Mouse (Mus musculus) liver, embryonic 15.5 days (tissue): ENCODE data around the gene Tst. TPM values are rescaled to one million over a fixed set of nuclear protein-coding genes. Genes with fewer than 3 reads are reported as not detected.

Experiments
- ATAC-seq: fragments of 200-750 bp; cut with Nextera tagmentation; 2 replicates; pipeline ENCODE4 v1.8.0; 2017; ENCODE audit warnings: moderate number of reproducible peaks, mild to moderate bottlenecking, moderate library complexity; ENCODE audit not compliant: insufficient read depth
- H3K27ac ChIP-seq: fragments of 300-500 bp; sonication (generic); replicated peaks from 2 replicates; pipeline ENCODE4 v1.5.1; 2015; ENCODE audit warnings: mild to moderate bottlenecking, inconsistent platforms
- H3K27me3 ChIP-seq: fragments of 300-500 bp; sonication (generic); 2 replicates; pipeline ENCODE4 v1.6.1; 2015; ENCODE audit warnings: mild to moderate bottlenecking, inconsistent platforms
- H3K36me3 ChIP-seq: fragments of 300-500 bp; sonication (generic); replicated peaks from 2 replicates; pipeline ENCODE4 v1.6.1; 2015; ENCODE audit warnings: moderate library complexity, mild to moderate bottlenecking, inconsistent platforms
- H3K4me1 ChIP-seq: fragments of 300-500 bp; sonication (generic); replicated peaks from 2 replicates; pipeline ENCODE4 v1.6.1; 2015; ENCODE audit warnings: inconsistent platforms
- H3K4me2 ChIP-seq: fragments of 300-500 bp; sonication (generic); 2 replicates; pipeline ENCODE4 v1.6.1; 2015; ENCODE audit warnings: moderate library complexity, mild to moderate bottlenecking, inconsistent platforms
- H3K4me3 ChIP-seq: fragments of 300-500 bp; sonication (generic); replicated peaks from 2 replicates; pipeline ENCODE4 v1.5.1; 2015; ENCODE audit warnings: mild to moderate bottlenecking, inconsistent platforms
- H3K9ac ChIP-seq: fragments of 300-500 bp; sonication (generic); 2 replicates; pipeline ENCODE4 v1.6.1; 2015; ENCODE audit warnings: moderate library complexity, mild to moderate bottlenecking, inconsistent platforms
- H3K9me3 ChIP-seq: fragments of 300-500 bp; sonication (generic); replicated peaks from 2 replicates; pipeline ENCODE4 v1.6.1; 2016; ENCODE audit warnings: inconsistent platforms
- WGBS: fragments of 180-500 bp; shearing (Covaris S2); methylation state at CpG from one replicate; pipeline ENCODE4 v1.1.7; 2015; ENCODE audit warnings: mixed read lengths; ENCODE audit not compliant: insufficient replicate concordance; 5-methylcytosine and 5-hydroxymethylcytosine counted together
- polyA plus RNA-seq: library from polyadenylated mRNA; unstranded; fragments of >200 nt; fragmentation: Nextera tagmentation; extraction: Ambion mirVana; gene quantifications from 2 replicates; pipeline ENCODE4 v1.2.1, GENCODE M21; 2015

The Tst gene
- polyA plus RNA-seq, 1 experiment from 2014 or later = 200 TPM

- WGBS = 75% methylated on average over 19 of the region's 19 CpGs
Measured at GRCm38 (mm10) chr15:78442231-78442630, 36.5 kb upstream of the Tst start.

GRCm38 (mm10) chr15:78438973-78439372, 33.3 kb upstream of the Tst start:
- ATAC-seq = no peak
- H3K27me3 ChIP-seq = peaks cover 42% of the 10 kb centered on the region
- peaks cover 25% of the 10 kb centered on the region for H3K4me1 ChIP-seq
- no peak overlapping the region for H3K27ac ChIP-seq
- no peaks in the 10 kb centered on the region for H3K36me3 ChIP-seq
- no peak overlapping the region for H3K9ac ChIP-seq
- no peak overlapping the region for H3K4me2 ChIP-seq
- no peaks in the 10 kb centered on the region for H3K9me3 ChIP-seq
- WGBS = 55% methylated on average over 9 of the region's 9 CpGs
- no peak overlapping the region for H3K4me3 ChIP-seq

More at GRCm38 (mm10) chr15:78442231-78442630, 36.5 kb upstream of the Tst start:
- Histone ChIP-seq H3K27ac (no peak overlapping the region), H3K9me3 (no peaks in the 10 kb centered on the region), H3K4me2 (no peak overlapping the region), H3K9ac (no peak overlapping the region), H3K4me3 (no peak overlapping the region), H3K27me3 (peaks cover 14% of the 10 kb centered on the region), H3K36me3 (no peaks in the 10 kb centered on the region), H3K4me1 (peaks cover 14% of the 10 kb centered on the region)
- ATAC-seq = no peak

GRCm38 (mm10) chr15:78438505-78438904, 32.8 kb upstream of the Tst start:
- Histone ChIP-seq H3K4me2 (no peak overlapping the region), H3K9ac (no peak overlapping the region), H3K36me3 (no peaks in the 10 kb centered on the region), H3K4me3 (no peak overlapping the region), H3K9me3 (no peaks in the 10 kb centered on the region), H3K27me3 (peaks cover 42% of the 10 kb centered on the region), H3K4me1 (peaks cover 25% of the 10 kb centered on the region), H3K27ac (no peak overlapping the region)
- ATAC-seq = no peak
- WGBS = 46% methylated on average over 8 of the region's 8 CpGs

GRCm38 (mm10) chr15:78438018-78438394, 32.3 kb upstream of the Tst start:
- no peak overlapping the region for H3K4me2 ChIP-seq
- no peak overlapping the region for H3K27ac ChIP-seq
- no peak overlapping the region for H3K9ac ChIP-seq
- ATAC-seq = no peak
- 58% methylated on average over 4 of the region's 4 CpGs for WGBS
- H3K4me1 ChIP-seq = peaks cover 25% of the 10 kb centered on the region
- H3K4me3 ChIP-seq = no peak overlapping the region
- H3K36me3 ChIP-seq = no peaks in the 10 kb centered on the region
- H3K9me3 ChIP-seq = no peaks in the 10 kb centered on the region
- peaks cover 42% of the 10 kb centered on the region for H3K27me3 ChIP-seq

GRCm38 (mm10) chr15:78437237-78438017, 31.7 kb upstream of the Tst start:
- peaks cover 25% of the 10 kb centered on the region for H3K4me1 ChIP-seq
- no peak overlapping the region for H3K9ac ChIP-seq
- H3K4me3 ChIP-seq = 0 out of 2 replicates have a peak overlapping the region, but pooled peaks have one; percentile 5
- H3K9me3 ChIP-seq = no peaks in the 10 kb centered on the region
- peak overlapping the region; percentile 40 for H3K4me2 ChIP-seq
- H3K27me3 ChIP-seq = peaks cover 42% of the 10 kb centered on the region
- 33% methylated on average over 23 of the region's 23 CpGs for WGBS
- H3K36me3 ChIP-seq = no peaks in the 10 kb centered on the region
- no peak for ATAC-seq
- 0 out of 2 replicates have a peak overlapping the region, but pooled peaks have one; percentile 34 for H3K27ac ChIP-seq

- Histone ChIP-seq H3K27ac (no peak overlapping the region), H3K9me3 (no peaks in the 10 kb centered on the region), H3K4me3 (0 out of 2 replicates have a peak overlapping the region, but pooled peaks have one; percentile 5), H3K4me1 (peaks cover 25% of the 10 kb centered on the region), H3K36me3 (no peaks in the 10 kb centered on the region), H3K27me3 (peaks cover 42% of the 10 kb centered on the region), H3K4me2 (peak overlapping the region; percentile 40), H3K9ac (no peak overlapping the region)
- ATAC-seq = peak; percentile 32; the same call in 1 of the 2 replicates
- 25% methylated on average over 28 of the region's 32 CpGs for WGBS
Measured at GRCm38 (mm10) chr15:78436380-78437192, 30.9 kb upstream of the Tst start.

- Histone ChIP-seq H3K9ac (no peak overlapping the region), H3K4me1 (peaks cover 33% of the 10 kb centered on the region), H3K36me3 (no peaks in the 10 kb centered on the region), H3K4me3 (no peak overlapping the region), H3K27ac (no peak overlapping the region), H3K4me2 (no peak overlapping the region), H3K9me3 (no peaks in the 10 kb centered on the region), H3K27me3 (peaks cover 42% of the 10 kb centered on the region)
- 71% methylated on average over 11 of the region's 11 CpGs for WGBS
- ATAC-seq = no peak
Measured at GRCm38 (mm10) chr15:78435681-78436080, 30.0 kb upstream of the Tst start.

GRCm38 (mm10) chr15:78434896-78435520, 29.3 kb upstream of the Tst start:
- WGBS = 29% methylated on average over 6 of the region's 6 CpGs
- no peak overlapping the region for H3K4me3 ChIP-seq

GRCm38 (mm10) chr15:78431541-78432121, 25.9 kb upstream of the Tst start:
- Histone ChIP-seq H3K4me1 (peaks cover 22% of the 10 kb centered on the region), H3K36me3 (no peaks in the 10 kb centered on the region), H3K4me3 (no peak overlapping the region), H3K9ac (no peak overlapping the region), H3K9me3 (no peaks in the 10 kb centered on the region), H3K27me3 (peaks cover 61% of the 10 kb centered on the region), H3K4me2 (no peak overlapping the region), H3K27ac (peak overlapping the region; percentile 65)
- ATAC-seq = peak; percentile 26; the same call in 1 of the 2 replicates
- WGBS = 48% methylated on average over 7 of the region's 7 CpGs

More at GRCm38 (mm10) chr15:78434896-78435520, 29.3 kb upstream of the Tst start:
- Histone ChIP-seq H3K27ac (no peak overlapping the region), H3K4me1 (peaks cover 33% of the 10 kb centered on the region), H3K36me3 (no peaks in the 10 kb centered on the region), H3K4me2 (no peak overlapping the region), H3K9me3 (no peaks in the 10 kb centered on the region), H3K9ac (no peak overlapping the region), H3K27me3 (peaks cover 47% of the 10 kb centered on the region)
- no peak for ATAC-seq

GRCm38 (mm10) chr15:78430874-78431273, 25.2 kb upstream of the Tst start:
- no peak overlapping the region for H3K27ac ChIP-seq
- no peaks in the 10 kb centered on the region for H3K9me3 ChIP-seq
- no peaks in the 10 kb centered on the region for H3K36me3 ChIP-seq
- H3K4me3 ChIP-seq = no peak overlapping the region
- H3K4me2 ChIP-seq = no peak overlapping the region
- peaks cover 59% of the 10 kb centered on the region for H3K27me3 ChIP-seq
- ATAC-seq = no peak
- WGBS = 67% methylated on average over 10 of the region's 10 CpGs
- H3K4me1 ChIP-seq = peaks cover 18% of the 10 kb centered on the region
- H3K9ac ChIP-seq = no peak overlapping the region
